Mouse (Mus musculus) limb, embryonic 14.5 days (tissue): Measurements from ENCODE around the gene Osbpl9. TPM values are rescaled to one million over a fixed set of nuclear protein-coding genes. Genes with fewer than 3 reads are reported as not detected.

ENCODE experiments used
- ATAC-seq: fragments of 200-750 bp; cut with Nextera tagmentation; 2 replicates; pipeline ENCODE4 v1.8.0; 2017; ENCODE audit warnings: low read depth, moderate number of reproducible peaks, moderate TSS enrichment; ENCODE audit not compliant: low FRiP score
- DNase-seq: peaks from one replicate; pipeline ENCODE4 v3.0.0-alpha.2; 2015; ENCODE audit warnings: low spot score
- H3K27ac ChIP-seq: fragments of 300-500 bp; sonication (generic); replicated peaks from 2 replicates; pipeline ENCODE4 v1.5.1; 2014; ENCODE audit warnings: low read depth, mild to moderate bottlenecking, low read length, moderate library complexity, mixed read lengths
- H3K27me3 ChIP-seq: fragments of 300-500 bp; sonication (generic); 2 replicates; pipeline ENCODE4 v1.6.1; 2014; ENCODE audit warnings: low read length, mixed read lengths; ENCODE audit not compliant: control insufficient read depth, insufficient read depth
- H3K36me3 ChIP-seq: fragments of 300-500 bp; sonication (generic); 2 replicates; pipeline ENCODE4 v1.6.1; 2014; ENCODE audit warnings: mild to moderate bottlenecking, low read length, moderate library complexity, mixed read lengths; ENCODE audit not compliant: control insufficient read depth, insufficient read depth
- H3K4me1 ChIP-seq: fragments of 300-500 bp; sonication (generic); 2 replicates; pipeline ENCODE4 v1.6.1; 2014; ENCODE audit warnings: antibody characterized with exemption, low read length, mixed read lengths; ENCODE audit not compliant: control insufficient read depth, insufficient read depth
- H3K4me2 ChIP-seq: fragments of 300-500 bp; sonication (generic); replicated peaks from 2 replicates; pipeline ENCODE4 v1.6.1; 2014; ENCODE audit warnings: low read depth, mild to moderate bottlenecking, low read length, moderate library complexity; ENCODE audit not compliant: severe bottlenecking
- H3K4me3 ChIP-seq: fragments of 300-500 bp; sonication (generic); replicated peaks from 2 replicates; pipeline ENCODE4 v1.5.1; 2014; ENCODE audit warnings: low read length
- H3K9ac ChIP-seq: fragments of 300-500 bp; sonication (generic); 2 replicates; pipeline ENCODE4 v1.6.1; 2014; ENCODE audit warnings: mild to moderate bottlenecking, low read depth, low read length, moderate library complexity; ENCODE audit not compliant: severe bottlenecking
- H3K9me3 ChIP-seq: fragments of 300-500 bp; sonication (generic); 2 replicates; pipeline ENCODE4 v1.6.1; 2016; ENCODE audit warnings: low read length; ENCODE audit not compliant: control insufficient read depth
- POLR2A ChIP-seq: fragments of 200-500 bp; IDR thresholded peaks from 2 replicates; pipeline ENCODE4 v1.8.0; 2012; ENCODE audit warnings: inconsistent platforms, mild to moderate bottlenecking, moderate library complexity, borderline replicate concordance; ENCODE audit not compliant: insufficient read depth, insufficient read length; ENCODE audit errors: extremely low read depth
- WGBS: fragments of 180-500 bp; shearing (Covaris S2); extraction: QIAGEN DNeasy Blood & Tissue Kit; methylation state at CpG from one replicate; pipeline ENCODE4 v1.1.7; 2014; 5-methylcytosine and 5-hydroxymethylcytosine counted together
- polyA plus RNA-seq, 2 experiments: library from polyadenylated mRNA; depleted of rRNA in 1 of 2; stranded (reverse) in 1 of 2; unstranded in 1 of 2; fragments of >200 nt; fragmentation: Nextera tagmentation in 1 of 2; extraction: Ambion mirVana in 1 of 2; gene quantifications; 2 replicates each; pipeline versions ENCODE4 v1.2.1 to v1.2.3; 2012 to 2014

Gene Osbpl9
- polyA plus RNA-seq, 2 experiments = 55.6 to 57.8 TPM

DNA sequence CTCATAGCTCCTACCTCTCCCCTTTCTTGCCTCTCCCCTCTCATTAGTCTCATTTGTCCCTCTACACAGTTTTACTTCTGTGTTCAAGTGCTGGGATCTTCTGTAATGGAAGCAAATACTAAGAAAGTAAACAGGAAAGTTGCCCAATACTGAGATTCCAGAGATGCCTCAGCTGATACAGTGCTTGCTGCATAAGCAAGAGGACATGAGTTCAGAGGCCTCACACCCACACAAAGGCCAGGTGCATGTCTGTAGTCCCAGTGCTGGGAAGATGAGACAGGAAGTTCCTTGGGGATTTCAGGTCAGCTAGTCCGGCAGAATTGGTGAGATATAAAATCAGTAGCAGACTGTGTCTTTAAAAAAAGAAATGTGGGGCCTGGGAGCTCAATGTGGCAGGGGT, 2.3 kb upstream of the Osbpl9 start:
- Histone ChIP-seq H3K4me1 (peaks cover 4% of the 10 kb centered on the region; the same call in 1 of the 2 replicates), H3K4me2 (no peak overlapping the region), H3K36me3 (peaks cover under 1% of the 10 kb centered on the region; the same call in 1 of the 2 replicates), H3K27me3 (no peaks in the 10 kb centered on the region), H3K4me3 (no peak overlapping the region), H3K27ac (no peak overlapping the region), H3K9me3 (no peaks in the 10 kb centered on the region), H3K9ac (no peak overlapping the region)
- ATAC-seq = no peak
- no peak for TF ChIP-seq POLR2A
- 65% methylated on average over 1 of the region's 1 CpGs for WGBS
- no peak for DNase-seq

DNA sequence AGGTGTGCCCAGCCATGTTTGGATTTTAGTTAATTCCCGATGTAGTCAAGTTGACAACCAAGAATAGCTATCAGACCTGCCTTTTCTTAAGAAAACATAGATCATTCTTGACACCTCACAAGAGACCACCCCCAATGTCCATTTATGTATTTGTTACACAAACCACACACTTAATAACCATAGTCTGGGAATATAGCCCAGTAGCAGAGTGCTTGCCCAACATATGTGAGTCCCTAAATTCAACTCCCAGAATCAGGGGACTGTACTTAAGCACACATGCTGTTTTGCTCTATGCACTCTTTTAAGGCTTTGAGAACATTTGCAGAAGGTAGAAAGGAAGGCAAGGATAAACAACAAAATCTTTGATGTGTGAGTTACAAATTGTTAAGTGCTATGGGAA, 1.9 kb upstream of the Osbpl9 start:
- Histone ChIP-seq H3K9ac (no peak overlapping the region), H3K4me1 (peaks cover 4% of the 10 kb centered on the region; the same call in 1 of the 2 replicates), H3K36me3 (peaks cover 5% of the 10 kb centered on the region; the same call in 1 of the 2 replicates), H3K4me3 (no peak overlapping the region), H3K27ac (no peak overlapping the region), H3K27me3 (no peaks in the 10 kb centered on the region), H3K9me3 (no peaks in the 10 kb centered on the region), H3K4me2 (no peak overlapping the region)
- no peak for TF ChIP-seq POLR2A
- 89% methylated on average over 1 of the region's 1 CpGs for WGBS
- no peak for ATAC-seq
- no peak for DNase-seq

DNA sequence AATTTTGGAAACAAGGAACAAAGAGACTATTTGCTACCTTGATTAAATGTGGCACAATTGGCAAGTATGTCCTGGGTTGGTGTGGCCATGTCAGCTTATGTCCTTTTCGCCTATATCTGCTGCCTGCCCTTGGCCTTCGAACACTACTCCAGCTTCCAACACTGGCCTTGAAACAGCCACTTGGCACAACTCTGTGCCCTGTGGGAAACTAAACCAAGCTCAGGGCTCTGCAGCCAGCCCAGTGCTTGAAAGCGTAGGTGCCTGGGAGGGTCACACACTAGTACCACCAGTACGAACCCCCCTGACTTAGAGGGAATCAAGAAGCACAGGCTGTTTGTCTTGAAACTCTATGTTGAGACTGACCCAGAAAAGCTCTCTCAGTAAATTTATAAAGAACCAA, 3.0 kb downstream of the Osbpl9 start:
- Histone ChIP-seq H3K9me3 (no peaks in the 10 kb centered on the region), H3K27me3 (no peaks in the 10 kb centered on the region), H3K9ac (no peak overlapping the region), H3K27ac (no peak overlapping the region), H3K4me2 (no peak overlapping the region), H3K4me3 (no peak overlapping the region), H3K4me1 (peaks cover 4% of the 10 kb centered on the region; the same call in 1 of the 2 replicates), H3K36me3 (peaks cover 5% of the 10 kb centered on the region; the same call in 1 of the 2 replicates)
- TF ChIP-seq POLR2A = no peak
- no peak for ATAC-seq
- no peak for DNase-seq
- 93% methylated on average over 4 of the region's 4 CpGs for WGBS

DNA sequence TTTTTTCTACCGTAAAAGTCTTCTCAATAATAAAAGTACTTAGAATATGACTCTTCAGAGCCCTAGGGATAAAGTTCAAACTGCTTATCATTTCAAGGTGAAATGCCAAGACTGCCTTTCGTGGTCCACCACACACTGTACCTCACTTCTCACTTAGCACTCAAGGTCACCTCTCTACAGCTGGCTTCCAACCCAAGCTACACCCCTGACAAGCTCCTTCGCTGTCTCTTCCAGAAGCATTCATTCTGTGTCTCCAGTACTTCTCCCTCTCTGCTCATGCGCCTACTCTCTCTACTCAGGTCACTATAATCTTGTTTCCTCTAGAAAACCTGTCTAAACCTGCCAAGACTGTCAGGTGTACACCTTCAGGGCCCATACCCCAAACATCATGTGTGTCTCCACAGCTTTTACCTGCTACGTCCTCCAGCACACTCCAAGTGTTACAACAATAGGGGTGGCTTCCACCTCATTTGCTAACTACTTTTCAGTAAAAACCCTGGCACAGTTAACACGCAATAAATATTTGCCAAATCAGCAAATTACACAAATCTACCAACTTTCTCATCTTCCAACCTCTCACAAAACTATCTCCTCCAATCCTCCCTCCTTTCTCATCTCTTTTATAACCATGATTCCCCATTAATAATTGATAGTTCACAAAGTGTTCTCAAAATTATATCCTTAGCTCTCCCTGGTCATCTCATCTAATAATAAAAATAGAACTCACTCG, 6.0 kb downstream of the Osbpl9 start:
- H3K4me1 ChIP-seq = peaks cover 4% of the 10 kb centered on the region; the same call in 1 of the 2 replicates
- H3K4me3 ChIP-seq = no peak overlapping the region
- 86% methylated on average over 7 of the region's 7 CpGs for WGBS
- ATAC-seq (no peak), DNase-seq (no peak)
- H3K27ac ChIP-seq = no peak overlapping the region
- H3K36me3 ChIP-seq = peaks cover 5% of the 10 kb centered on the region; the same call in 1 of the 2 replicates
- no peak overlapping the region for H3K9ac ChIP-seq
- TF ChIP-seq POLR2A = no peak
- H3K4me2 ChIP-seq = no peak overlapping the region
- no peaks in the 10 kb centered on the region for H3K27me3 ChIP-seq
- no peaks in the 10 kb centered on the region for H3K9me3 ChIP-seq

DNA sequence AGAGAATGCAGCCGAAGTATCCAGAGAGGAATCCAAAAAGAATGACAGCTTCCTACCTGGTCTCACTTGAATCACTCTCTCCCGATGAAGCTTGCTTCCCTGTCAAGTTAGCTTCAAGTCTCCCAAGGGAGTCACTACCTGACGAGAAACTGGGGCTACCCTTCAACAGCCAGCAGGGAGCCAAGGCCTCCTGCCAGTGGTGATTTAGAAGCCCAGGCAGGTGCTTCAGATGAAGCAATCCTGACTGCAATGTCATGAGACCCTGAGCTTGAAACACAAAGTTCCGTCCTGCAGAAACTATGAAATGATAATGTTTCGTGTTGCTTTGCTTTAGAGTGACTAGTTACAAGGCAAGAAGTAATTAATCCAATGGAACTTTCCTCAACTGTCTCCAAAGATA, 8.2 kb downstream of the Osbpl9 start:
- 73% methylated on average over 5 of the region's 5 CpGs for WGBS
- no peaks in the 10 kb centered on the region for H3K4me1 ChIP-seq
- no peaks in the 10 kb centered on the region for H3K36me3 ChIP-seq
- H3K27me3 ChIP-seq = no peaks in the 10 kb centered on the region
- H3K9me3 ChIP-seq = no peaks in the 10 kb centered on the region
- DNase-seq (no peak), ATAC-seq (no peak)
- no peak for TF ChIP-seq POLR2A
- H3K9ac ChIP-seq = no peak overlapping the region
- no peak overlapping the region for H3K27ac ChIP-seq
- no peak overlapping the region for H3K4me2 ChIP-seq
- no peak overlapping the region for H3K4me3 ChIP-seq

DNA sequence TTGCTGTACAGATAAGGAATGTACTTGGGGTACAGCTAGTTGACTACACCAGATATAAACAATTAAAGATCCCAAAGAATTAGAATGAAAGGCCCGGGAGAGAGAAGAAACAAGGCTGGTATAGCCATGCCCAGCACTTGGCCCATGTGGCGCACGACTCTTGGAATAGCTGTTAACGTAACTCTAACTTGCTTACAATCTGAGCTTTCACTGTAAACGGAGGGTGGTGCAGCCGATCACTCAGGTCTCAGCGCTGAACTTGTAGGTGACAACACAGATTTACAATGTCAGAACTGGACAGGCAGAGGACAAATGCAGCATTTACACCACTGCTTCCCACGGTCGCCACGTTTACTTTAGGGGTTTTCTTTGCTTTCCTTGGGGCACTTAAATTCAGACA, 10.5 kb downstream of the Osbpl9 start:
- no peak for TF ChIP-seq POLR2A
- WGBS = 73% methylated on average over 10 of the region's 10 CpGs
- ATAC-seq = no peak

More for the DNA sequence above, 10.5 kb downstream of the Osbpl9 start:
- H3K4me2 ChIP-seq = no peak overlapping the region
- no peaks in the 10 kb centered on the region for H3K9me3 ChIP-seq
- DNase-seq = no peak
- H3K36me3 ChIP-seq = no peaks in the 10 kb centered on the region
- no peaks in the 10 kb centered on the region for H3K4me1 ChIP-seq
- H3K27me3 ChIP-seq = no peaks in the 10 kb centered on the region
- H3K27ac ChIP-seq = no peak overlapping the region
- no peak overlapping the region for H3K4me3 ChIP-seq
- H3K9ac ChIP-seq = no peak overlapping the region
